Mouse (Mus musculus): ENCODE measurements around the gene Bcl2. TPM values are rescaled to one million over a fixed set of nuclear protein-coding genes. Genes with fewer than 3 reads are reported as not detected.
A peak's percentile ranks its signal among the peaks of the same experiment; 100 is the strongest.

Bcl2 gene
- total RNA-seq, 2 experiments from 2014 or later = 10.9 to 11.4 TPM

DNA sequence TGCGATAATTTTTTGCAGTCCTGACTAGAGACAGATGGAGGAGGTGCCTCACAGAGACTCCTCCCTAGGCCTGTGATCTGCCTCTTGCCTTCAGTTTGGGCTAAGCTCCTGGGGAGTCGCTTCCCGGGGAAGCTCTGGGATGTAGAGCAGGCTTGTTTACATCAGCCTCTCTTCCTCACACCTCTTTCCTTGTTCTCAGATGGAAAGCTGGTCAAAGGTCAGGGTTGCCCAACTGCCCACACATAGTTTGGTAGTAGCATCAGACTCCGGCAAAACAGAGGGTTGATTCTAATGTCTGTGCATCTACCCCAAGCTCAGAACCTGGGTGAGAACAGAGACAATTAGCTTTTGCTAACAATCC, 84.6 kb downstream of the Bcl2 start:
- peak in 1 of 2 experiments; percentile 40 for DNase-seq (ENCODE audit: low spot score in 2 of 2)

DNA sequence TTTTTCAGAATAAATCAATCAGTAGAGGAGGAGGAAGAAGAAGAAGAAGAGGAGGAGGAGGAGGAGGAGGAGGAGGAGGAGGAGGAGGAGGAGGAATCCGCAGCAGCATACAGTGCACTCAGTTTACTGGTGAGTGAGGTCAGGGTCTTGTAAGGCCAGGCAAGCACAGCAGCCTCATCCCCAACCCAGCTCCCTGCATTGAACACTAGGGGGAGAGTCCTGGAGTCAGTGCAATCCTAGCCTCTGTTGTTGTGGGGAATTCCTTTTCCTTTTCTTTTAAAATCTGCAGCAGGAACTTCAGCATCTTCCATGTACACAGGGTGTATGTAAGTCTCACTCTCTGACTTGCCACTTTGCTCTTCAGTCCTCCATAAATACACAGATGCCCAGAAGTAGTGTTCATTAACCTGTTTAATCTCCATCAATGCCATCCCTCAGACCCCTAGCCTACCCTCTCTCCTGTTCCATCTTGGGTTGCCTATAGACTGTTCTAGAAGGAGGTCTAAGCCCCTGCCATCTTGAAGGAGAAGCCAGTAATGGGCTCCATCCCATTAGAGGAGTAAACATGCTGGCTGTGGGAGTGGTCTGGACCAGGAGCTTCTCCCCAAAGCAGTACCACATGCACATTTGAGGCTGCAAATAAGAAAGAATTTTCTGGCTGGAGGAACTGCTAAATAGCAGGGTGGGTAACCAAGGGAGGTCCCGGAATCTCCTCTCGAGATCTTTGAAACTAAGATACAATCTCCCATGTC, 85.2 kb downstream of the Bcl2 start:
- peak in 1 of 2 experiments; percentile 25 for DNase-seq (ENCODE audit: low spot score in 2 of 2)

DNA sequence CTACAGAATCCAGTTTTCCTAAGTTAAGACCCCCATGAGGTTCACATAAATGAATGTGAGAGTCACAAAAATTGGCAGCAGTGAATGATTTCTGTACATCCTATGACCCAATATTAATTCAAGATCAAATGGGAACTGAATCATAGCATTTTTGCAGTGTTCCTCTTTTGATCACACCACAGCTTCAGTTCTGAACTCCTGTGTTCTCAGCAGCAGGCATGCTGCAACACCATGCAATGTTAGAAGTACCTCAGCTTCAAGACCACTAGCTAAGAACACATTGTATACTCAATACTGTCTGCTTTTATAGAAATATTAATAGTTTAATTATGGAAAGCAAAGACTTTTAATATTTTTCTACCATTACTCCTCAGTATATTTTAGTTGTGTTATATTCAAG, 85.8 kb downstream of the Bcl2 start:
- DNase-seq (ENCODE audit: low spot score in 2 of 2) = no peak

DNA sequence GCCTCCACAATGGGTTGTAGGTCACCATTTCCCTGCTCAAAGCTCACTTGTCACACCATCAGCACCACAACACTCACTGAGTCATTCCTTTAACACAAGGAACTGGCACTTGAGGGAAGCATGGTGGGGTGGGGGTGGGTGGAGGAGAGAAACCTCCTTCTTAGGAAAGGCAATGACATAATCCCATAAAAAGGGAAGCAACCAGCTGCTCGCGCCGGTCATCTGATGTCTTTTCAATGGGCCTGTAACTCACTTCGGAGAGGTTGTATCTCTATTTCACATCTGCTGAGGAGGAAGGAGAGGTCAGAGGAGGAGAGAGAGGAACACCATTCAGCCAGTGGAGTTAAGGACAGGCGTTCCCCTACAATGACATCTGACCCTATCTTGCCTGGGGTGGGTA, 86.8 kb downstream of the Bcl2 start:
- no peak for DNase-seq (ENCODE audit: low spot score in 2 of 2)

DNA sequence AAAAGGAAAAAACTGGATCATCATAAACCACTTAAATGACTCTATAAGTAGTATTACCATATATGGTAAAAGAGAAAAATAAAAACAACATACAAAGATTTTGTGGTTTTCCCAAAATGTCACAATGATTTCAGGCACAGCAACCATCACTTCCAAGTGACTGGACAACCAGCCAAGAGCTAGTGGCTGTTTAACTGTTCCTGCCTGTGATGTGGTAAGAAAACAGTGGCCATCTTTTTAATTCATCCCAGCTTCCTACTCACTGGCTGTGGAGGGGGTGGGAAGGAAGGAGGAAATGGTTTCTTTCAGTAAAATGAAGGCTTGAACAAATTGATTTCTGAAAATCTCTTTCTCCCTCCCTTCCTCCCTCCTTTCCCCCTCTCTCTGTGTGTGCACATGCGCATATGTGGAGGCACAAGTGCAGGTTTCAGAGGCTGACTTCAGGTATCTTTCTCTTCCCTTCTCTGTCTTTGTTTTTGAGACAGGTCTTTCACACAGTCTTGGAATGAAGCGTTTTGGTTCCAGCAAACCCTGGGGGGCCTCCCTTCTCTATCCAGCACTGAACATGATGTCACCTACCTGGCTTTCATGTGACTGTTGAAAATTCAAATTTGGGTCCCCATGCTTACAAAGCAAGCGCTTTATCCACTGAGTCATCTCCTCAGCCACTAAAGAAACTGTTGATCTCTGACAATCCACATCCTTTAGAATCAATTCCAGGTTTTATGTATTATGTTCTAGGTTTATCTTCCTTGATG, 93.7 kb downstream of the Bcl2 start:
- DNase-seq (ENCODE audit: low spot score in 2 of 2) = no peak

DNA sequence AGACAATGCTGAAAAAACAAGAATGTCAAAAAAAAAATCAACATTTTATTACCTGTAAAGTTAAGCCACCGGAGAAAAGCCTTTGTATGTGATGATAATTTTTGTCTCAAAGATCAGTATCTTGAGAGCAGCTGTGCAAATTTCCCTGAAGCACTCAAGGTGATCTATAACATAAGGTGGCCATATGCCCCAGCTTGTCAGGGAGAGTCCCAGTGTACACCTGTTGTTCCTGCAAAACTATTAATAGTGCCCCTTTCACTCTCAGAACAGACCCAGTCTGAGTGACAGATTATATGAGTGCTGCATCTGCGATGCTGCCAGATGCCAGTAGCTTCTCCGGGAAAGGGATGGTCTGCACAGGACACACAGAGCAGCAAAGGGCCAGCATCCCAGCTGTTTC, 95.3 kb downstream of the Bcl2 start:
- DNase-seq (ENCODE audit: low spot score in 2 of 2) = no peak

DNA sequence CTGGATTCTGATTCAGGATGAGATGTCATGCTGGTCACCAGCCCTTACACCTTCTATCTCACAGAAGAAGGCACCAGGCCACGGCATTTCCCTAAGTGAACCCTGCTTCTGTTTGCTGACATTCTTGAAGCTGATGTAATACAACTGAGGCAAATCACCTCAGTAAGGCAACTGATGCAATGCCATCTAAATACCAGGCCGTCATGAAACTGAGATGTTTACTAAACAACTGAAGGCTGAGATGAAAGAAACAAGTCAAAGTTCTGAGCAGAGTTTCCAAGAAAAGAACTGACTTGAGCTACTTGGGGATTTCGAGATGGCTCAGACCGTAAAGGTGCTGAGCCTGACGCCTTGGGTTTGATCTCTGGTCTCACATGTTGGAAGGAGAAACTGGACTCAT, 97.1 kb downstream of the Bcl2 start:
- DNase-seq (ENCODE audit: low spot score in 2 of 2) = no peak

DNA sequence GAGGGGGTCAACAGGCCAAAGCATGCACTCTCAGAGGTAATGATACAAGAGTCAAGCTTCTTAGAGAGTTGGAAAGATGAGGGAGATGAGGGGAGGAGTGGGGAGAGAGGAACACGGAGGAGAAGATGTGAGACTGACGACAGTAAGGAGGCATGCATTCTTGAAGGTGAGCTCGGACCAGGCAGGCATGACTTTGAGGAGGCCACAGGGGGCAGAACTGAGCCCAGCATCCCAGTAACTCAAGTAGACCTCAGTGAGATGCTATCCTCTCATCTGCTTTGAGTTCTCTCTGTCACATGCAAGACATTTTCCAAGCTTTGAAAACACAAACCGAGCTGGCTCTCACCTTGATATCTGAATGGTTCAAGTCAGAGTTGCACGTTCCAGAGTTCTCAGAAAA, 100.7 kb downstream of the Bcl2 start:
- no peak for DNase-seq (ENCODE audit: low spot score in 2 of 2)

DNA sequence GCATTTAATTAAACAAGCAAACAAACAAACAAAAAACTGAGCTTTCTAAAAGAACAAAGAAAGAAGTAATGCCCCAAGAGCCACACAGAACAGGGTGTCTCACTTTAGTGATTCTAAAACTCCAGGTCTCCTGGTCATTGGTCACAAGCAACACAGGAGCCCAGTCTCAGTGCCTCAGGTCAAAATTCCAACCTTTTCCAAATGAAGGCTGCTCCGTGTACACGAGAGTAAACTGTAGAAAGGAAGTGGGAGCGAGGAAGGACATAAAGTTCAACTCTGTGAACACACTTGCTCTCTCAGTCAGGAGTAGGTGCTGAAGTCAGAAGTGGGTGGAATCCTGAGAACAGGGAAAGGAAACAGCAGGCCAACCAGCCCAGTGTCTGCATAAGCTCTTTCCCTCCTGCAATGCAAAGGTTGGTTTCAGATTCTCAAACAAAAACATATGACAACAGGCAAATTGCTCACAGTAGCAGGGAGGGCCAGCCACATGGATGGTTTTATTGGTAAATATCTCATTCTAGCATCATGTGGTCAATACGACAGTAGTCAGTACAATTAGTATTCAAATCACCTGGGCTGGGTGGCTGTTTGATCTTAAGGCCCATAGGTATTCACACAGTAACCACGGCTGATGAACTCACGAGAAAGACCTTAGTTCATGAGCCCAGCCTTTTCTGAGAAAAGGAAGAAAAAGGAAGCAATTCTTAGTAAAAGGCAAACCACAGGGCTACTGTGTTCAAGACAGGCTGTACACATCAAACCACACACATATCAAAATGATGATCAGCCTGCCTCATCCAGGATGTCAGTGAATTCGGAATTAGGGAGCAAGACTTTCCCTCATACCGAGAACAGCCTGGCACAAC, 101.7 kb downstream of the Bcl2 start:
- no peak for DNase-seq (ENCODE audit: low spot score in 2 of 2)

DNA sequence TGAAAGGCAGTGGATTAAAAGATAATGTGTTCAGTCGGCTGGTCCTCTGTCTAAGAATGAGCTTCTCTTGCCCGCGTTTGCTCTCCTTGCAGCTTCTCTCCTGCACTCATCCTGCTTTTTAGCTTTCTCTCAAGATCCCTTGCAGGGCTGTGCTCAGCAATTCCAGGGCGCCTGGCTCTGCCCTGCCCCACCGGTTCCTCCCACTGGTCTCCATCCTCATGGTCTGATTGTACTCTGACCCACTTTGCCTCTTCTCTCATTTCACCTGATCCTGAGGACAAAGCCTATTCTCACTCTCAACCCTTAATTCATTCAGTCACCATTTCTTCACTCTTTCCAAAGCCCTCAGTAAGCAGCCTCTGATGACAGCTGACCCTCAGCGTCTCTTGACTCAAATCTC, 102.8 kb downstream of the Bcl2 start:
- DNase-seq (ENCODE audit: low spot score in 2 of 2) = no peak

DNA sequence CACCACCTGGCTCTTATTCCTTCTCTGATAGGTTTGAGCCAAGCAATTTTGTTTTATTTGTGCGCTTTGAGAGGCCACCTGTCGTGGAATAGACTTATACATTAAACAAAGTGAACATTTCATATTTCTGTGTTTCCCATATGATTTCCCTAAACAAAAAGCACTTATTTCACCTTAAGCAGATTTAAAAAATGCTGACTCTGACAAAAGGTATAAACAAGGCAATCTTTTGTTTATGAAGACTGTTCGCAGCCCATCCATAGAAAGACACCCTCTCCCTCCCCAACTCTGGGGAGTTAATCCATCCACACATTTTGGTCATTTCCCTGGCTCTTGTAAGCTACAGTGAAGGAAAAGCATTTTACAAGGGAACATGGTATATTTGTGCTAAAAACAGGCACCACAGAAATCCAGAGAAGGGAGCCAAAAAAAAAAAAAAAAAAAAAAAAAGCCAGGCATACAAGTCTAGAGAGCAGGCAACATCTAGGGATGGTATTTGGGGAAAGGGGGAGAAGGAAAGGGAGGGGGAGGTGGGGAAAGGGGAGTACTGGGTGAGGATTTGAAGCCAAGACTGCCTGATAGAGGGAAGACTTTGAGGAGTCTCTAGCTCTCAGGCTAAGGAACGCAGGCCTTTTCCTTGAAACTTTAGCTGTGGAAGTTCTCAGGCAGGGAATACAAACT, 105.8 kb downstream of the Bcl2 start:
- no peak for DNase-seq (ENCODE audit: low spot score in 2 of 2)

DNA sequence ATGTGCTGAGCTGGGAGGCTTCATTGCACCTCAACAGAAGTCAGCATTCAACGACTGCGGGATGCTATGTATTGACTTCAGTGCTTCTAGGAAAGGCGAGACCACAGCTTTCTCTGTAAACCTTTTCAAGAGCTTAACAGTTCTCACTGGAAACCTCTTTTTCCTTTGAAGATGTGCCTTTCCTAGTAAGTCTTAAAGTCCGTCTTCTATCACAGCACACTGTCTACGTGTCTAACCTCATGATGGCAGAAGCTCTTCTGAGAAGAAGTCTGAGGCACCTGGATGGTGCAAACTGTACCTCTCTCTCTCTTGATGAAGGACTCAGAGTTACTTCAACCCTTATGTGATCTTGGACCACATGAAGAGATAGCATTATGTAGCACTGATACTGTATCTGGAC, 107.1 kb downstream of the Bcl2 start:
- no peak for DNase-seq (ENCODE audit: low spot score in 2 of 2)

DNA sequence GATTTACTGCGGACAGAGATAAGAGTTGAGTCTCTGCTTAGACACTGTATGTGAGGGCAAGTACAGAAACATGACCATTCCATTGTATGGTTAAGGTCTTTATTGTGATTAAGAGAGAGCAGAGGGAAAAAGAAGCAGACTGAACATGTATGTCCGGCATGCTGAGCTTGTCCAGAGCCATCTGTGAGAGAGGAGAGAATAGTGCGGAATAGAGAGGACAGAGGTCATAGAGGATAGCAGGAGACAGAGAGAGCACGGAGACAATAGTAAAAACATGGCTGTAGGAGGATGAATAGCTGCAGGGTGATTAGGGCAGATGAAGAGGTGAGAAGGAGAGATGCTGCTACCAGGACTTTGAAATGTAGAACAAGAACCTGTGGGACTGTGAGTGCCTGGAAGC, 110.7 kb downstream of the Bcl2 start:
- DNase-seq (ENCODE audit: low spot score in 2 of 2) = no peak

DNA sequence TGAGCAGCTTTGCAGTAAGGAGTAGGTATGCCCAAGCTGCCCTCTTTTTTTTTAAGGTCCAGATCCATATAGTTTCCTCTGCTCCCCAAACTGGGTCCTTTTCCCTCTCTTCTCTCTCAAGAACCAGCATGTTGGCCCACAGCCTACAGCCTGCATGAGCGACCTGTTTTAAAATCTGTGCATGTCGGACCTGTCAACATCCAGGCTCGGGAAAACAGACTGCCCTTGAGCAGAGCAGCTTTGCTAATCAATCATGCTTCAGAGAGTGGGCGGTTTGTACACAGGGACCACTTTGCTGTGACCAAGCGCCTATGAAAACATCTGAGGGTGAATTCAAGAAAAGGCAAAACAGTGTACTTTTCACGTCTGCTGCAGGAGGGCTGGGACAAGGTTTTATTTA, 111.1 kb downstream of the Bcl2 start:
- no peak for DNase-seq (ENCODE audit: low spot score in 2 of 2)

DNA sequence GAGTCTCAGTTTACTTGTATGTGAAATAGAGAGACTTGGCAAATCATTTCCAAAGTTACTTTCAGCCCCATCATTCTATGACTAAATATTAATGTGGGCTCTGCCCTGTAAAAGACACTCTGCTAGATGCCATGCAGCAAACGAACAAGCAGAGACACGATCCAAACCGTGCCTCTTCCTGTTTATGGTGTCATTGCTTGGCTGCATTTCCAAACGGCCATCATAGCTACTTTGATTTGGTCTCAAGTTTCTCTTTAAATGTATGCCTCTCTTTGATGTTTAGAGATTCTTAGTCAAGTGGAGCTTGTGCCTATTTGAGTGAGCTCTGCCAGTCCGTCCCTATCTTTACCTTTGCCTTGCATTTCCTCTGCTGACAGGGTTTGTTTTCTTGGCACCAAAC, 111.5 kb downstream of the Bcl2 start:
- no peak for DNase-seq (ENCODE audit: low spot score in 2 of 2)

DNA sequence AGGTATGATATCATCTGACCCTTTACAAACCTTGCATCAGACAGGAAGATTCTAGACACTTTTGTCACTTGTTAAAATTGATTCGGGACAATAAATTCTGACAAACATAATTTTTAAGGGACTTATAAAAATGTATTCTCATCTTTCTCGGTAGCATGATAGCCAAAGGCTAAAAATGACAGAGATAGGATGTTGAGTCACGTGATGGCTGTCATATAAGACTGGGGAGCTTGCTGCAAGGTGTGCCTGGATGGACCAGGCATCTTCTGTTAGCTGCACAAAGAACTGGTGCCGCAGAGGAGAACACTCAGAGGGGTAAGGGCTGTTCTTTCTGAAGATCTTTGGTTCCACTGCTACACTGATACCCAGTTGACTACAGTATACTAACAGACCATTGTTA, 112.8 kb downstream of the Bcl2 start:
- DNase-seq (ENCODE audit: low spot score in 2 of 2) = no peak

DNA sequence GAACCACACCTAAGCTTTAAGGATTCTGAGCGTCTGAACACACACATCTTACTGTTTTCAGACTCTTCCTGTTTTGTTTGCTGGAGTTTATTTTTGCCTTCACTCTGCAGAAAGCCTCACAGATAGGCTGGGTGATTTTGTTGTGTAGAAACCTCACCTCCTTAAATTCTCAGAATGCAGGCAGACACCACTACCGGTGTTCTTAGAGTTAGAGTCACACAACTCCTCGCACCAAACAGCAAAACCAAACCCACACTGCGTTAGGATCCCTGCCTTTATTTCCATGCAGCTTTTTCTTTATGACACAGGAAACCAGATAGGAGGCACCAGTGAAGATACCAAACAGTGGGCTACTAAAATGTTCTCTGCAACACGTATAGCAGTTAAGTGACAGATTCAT, 113.2 kb downstream of the Bcl2 start:
- no peak for DNase-seq (ENCODE audit: low spot score in 2 of 2)

DNA sequence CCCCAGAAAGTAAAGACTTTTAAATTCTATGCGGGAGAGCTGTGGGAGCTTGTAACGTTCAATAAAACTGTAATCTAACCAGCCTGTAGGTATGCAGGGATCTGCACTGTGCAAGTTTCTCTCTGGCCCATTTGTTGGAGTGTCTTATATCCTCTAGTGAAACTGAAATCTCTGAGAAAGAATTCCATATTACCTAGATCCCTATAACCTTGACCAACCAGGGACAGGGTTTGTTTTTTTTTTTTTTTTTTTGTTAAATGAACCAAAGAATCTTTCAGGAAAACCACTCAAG, 115.8 kb downstream of the Bcl2 start:
- DNase-seq (ENCODE audit: low spot score in 2 of 2) = no peak

DNA sequence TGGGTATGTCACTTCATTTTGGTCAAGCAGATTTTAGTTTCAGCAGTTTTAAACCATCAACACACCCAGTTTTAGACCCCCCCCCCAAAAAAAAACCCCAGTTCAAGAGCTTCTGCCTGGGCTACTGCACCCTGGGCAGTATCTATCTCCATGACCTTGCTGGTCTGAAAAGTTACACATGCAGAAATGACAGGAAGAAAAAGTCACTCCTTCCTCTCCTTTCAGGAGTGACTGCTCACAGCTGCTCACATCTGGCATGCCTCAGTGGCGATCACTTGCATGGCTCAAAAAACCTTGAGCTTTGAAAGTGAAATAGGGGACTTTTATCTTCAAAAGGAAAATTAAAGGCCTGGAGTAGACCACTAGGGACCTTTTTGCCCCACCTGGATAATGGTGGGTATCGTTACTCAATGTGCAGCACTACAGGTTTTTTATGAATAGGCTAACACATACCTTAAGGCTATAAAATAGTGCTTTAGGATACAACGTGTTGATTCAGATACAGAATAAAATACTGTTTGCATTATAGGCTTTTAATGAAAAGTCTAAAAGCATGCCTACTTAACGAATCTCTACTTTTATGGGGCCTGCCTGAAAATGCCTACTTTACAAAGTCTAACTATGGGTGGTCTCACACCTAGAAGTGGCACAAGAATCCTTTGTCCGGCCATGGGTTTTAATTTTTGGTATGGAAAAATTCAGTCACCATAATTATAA, 116.3 kb downstream of the Bcl2 start:
- no peak for DNase-seq (ENCODE audit: low spot score in 2 of 2)

DNA sequence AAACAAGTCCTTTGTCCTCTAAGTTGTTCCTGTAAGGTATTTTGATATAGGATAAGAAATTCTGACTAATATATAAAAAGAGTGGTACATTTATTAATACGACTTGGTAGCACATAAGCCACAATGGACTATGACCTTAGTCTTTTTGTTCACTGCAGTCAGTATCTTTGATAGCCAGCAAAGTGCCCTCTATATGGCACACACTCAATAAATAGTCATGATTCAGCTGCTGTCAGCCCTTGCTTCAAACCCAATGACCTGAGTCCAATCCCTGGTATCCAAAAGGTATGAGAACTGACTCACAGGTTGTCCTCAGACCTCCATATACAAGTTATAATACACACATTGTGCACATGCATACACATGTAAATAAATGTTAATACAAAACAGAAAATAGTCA, 117.7 kb downstream of the Bcl2 start:
- DNase-seq (ENCODE audit: low spot score in 2 of 2) = no peak

DNA sequence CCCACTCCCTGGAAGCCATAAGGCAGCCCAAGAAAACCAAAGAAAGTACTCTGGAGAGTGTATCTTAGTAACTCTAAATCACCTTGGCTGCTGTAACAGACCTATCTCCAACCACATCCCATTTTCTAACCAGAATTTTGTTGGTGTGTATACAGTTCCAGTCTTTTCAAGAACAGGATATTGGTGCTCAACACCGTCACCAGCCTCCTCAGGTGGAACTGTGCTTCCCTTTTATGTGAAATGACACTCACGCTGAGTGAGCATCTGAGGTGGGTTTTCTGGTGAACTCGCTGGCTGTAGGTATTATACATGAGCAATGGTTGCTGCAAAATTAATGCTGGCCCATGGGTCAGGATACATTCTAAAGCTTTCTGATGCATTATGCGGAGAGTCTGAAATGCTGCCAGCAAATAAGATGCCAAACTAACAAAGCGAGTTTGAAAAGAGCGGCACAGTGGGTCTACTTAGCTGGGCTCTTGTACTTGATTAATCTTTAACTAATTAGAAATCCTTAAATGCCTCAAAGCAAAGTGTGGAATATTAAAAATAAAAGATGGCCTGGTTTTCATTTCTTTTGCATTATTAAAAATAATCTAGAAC, 118.7 kb downstream of the Bcl2 start:
- DNase-seq (ENCODE audit: low spot score in 2 of 2) = no peak
